Mouse (Mus musculus) left cerebral cortex, postnatal 4 days (tissue): ENCODE measurements around the gene Bub1b. TPM values are rescaled to one million over a fixed set of nuclear protein-coding genes. Genes with fewer than 3 reads are reported as not detected.
A peak's percentile ranks its signal among the peaks of the same experiment; 100 is the strongest.
"Not testable (repeated sequence)": the region's sequence is repeated elsewhere in the genome, so short reads cannot be mapped to it uniquely, and the experiment has no call there.

Source experiments
- DNase-seq: peaks from one replicate; pipeline ENCODE4 v3.0.0-alpha.2; 2022
- intact Hi-C: fragments of 180-260 bp; cut with DNase I; formaldehyde crosslinking; loops from one replicate; pipeline ENCODE4 v1.15.1; 2025
- total RNA-seq, 2 experiments: library from RNA; stranded (reverse); gene quantifications; 2 replicates each; pipeline ENCODE4 v1.2.3; 2021

Bub1b gene
- total RNA-seq, 2 experiments from 2014 or later = 5.7 to 5.9 TPM

- intact Hi-C loops = no loop called here
- DNase-seq = no peak
These were observed 9.0 kb downstream of the Bub1b start for GRCm38 (mm10) chr2:118606976-118607375.

- no peak for DNase-seq
- intact Hi-C loops = no loop called here
These were observed 20.0 kb downstream of the Bub1b start for GRCm38 (mm10) chr2:118618013-118618412.

GRCm38 (mm10) chr2:118620101-118620500 is 22.1 kb downstream of the Bub1b start:
- intact Hi-C loops = no loop called here
- DNase-seq = no peak

- DNase-seq = no peak
- intact Hi-C loops = no loop called here
These were observed 22.6 kb downstream of the Bub1b start for GRCm38 (mm10) chr2:118620608-118621007.

- no peak for DNase-seq
- intact Hi-C loops = no loop called here
These were observed 31.3 kb downstream of the Bub1b start for GRCm38 (mm10) chr2:118629276-118629675.

- intact Hi-C loops = loop anchor here (10.0 kb wide), 1 partner anchor 369 kb away; no protein-coding TSS in a partner anchor
- no peak for DNase-seq
These were observed 35.4 kb downstream of the Bub1b start for GRCm38 (mm10) chr2:118633441-118633840.

- DNase-seq = no peak
- intact Hi-C loops = loop anchor here (5.0 to 10.0 kb wide), 3 partner anchors 60 to 372 kb away; no protein-coding TSS in a partner anchor
These were observed 39.2 kb downstream of the Bub1b start for GRCm38 (mm10) chr2:118637258-118637657.

- intact Hi-C loops = loop anchor here (5.0 to 10.0 kb wide), 3 partner anchors 59 to 373 kb away; no protein-coding TSS in a partner anchor
- DNase-seq = peak; percentile 60
These were observed 40.0 kb downstream of the Bub1b start for GRCm38 (mm10) chr2:118637888-118638526.

- no peak for DNase-seq
- intact Hi-C loops = loop anchor here (5.0 to 10.0 kb wide), 3 partner anchors 59 to 374 kb away; no protein-coding TSS in a partner anchor
These were observed 40.7 kb downstream of the Bub1b start for GRCm38 (mm10) chr2:118638686-118639085.

GRCm38 (mm10) chr2:118641147-118641546 is 43.1 kb downstream of the Bub1b start:
- intact Hi-C loops = no loop called here

GRCm38 (mm10) chr2:118642431-118642830 is 44.4 kb downstream of the Bub1b start:
- DNase-seq = no peak
- intact Hi-C loops = no loop called here

More at GRCm38 (mm10) chr2:118641147-118641546, 43.1 kb downstream of the Bub1b start:
- no peak for DNase-seq

GRCm38 (mm10) chr2:118642942-118643341 is 44.9 kb downstream of the Bub1b start:
- DNase-seq = no peak
- intact Hi-C loops = no loop called here

GRCm38 (mm10) chr2:118646665-118647064 is 48.7 kb downstream of the Bub1b start:
- no peak for DNase-seq
- intact Hi-C loops = no loop called here

GRCm38 (mm10) chr2:118650697-118651096 is 52.7 kb downstream of the Bub1b start:
- intact Hi-C loops = not testable (repeated sequence)

GRCm38 (mm10) chr2:118656688-118657281 is 58.8 kb downstream of the Bub1b start:
- intact Hi-C loops = no loop called here

More at GRCm38 (mm10) chr2:118650697-118651096, 52.7 kb downstream of the Bub1b start:
- DNase-seq = not testable (repeated sequence)

GRCm38 (mm10) chr2:118658457-118658856 is 60.4 kb downstream of the Bub1b start:
- DNase-seq = no peak
- intact Hi-C loops = no loop called here

More at GRCm38 (mm10) chr2:118656688-118657281, 58.8 kb downstream of the Bub1b start:
- no peak for DNase-seq

GRCm38 (mm10) chr2:118659077-118659476 is 61.1 kb downstream of the Bub1b start:
- no peak for DNase-seq

GRCm38 (mm10) chr2:118659493-118659892 is 61.5 kb downstream of the Bub1b start:
- intact Hi-C loops = no loop called here
- no peak for DNase-seq

More at GRCm38 (mm10) chr2:118659077-118659476, 61.1 kb downstream of the Bub1b start:
- intact Hi-C loops = no loop called here

GRCm38 (mm10) chr2:118659998-118660452 is 62.0 kb downstream of the Bub1b start:
- DNase-seq = peak; percentile 40
- intact Hi-C loops = no loop called here

- DNase-seq = no peak
- intact Hi-C loops = no loop called here
These were observed 63.9 kb downstream of the Bub1b start for GRCm38 (mm10) chr2:118661891-118662290.

GRCm38 (mm10) chr2:118662902-118663803 is 65.1 kb downstream of the Bub1b start, which contains the start of gene Pak6:
Gene Pak6, plus strand, starts transcription at chr2:118663303.
- DNase-seq = no peak
- intact Hi-C loops = no loop called here
